Mouse (Mus musculus): ENCODE data around the gene Lipt2. TPM values are rescaled to one million over a fixed set of nuclear protein-coding genes. Genes with fewer than 3 reads are reported as not detected.

Lipt2 gene
- polyA plus RNA-seq, 1 experiment: 5.6 TPM

GRCm38 (mm10) chr7:100170756-100171155 lies 11.7 kb downstream of the Lipt2 start:
- Histone ChIP-seq H3K27me3 (ENCODE audit: control insufficient read depth, insufficient read depth, insufficient read length) (no peaks in the 10 kb centered on the region), H3K79me2 (ENCODE audit: control insufficient read depth, insufficient read depth) (no peaks in the 10 kb centered on the region), H3K79me3 (ENCODE audit: low read depth) (no peaks in the 10 kb centered on the region), H3ac (ENCODE audit: control insufficient read depth, insufficient read length, low read depth) (no peak overlapping the region), H3K4me3 (ENCODE audit: insufficient read depth, poor library complexity, severe bottlenecking) (no peak overlapping the region), H3K36me3 (ENCODE audit: control insufficient read depth, insufficient read depth) (no peaks in the 10 kb centered on the region)
- TF ChIP-seq FOSL1 (IDR thresholded peaks at IDR 0.05; ENCODE audit: insufficient read depth, low read length, poor library complexity, severe bottlenecking) (no peak), CTCF (IDR thresholded peaks at IDR 0.05; ENCODE audit: control insufficient read depth, insufficient read depth, insufficient read length) (no peak), CEBPB (IDR thresholded peaks at IDR 0.05; ENCODE audit: low read depth) (no peak), USF1 (IDR thresholded peaks at IDR 0.05; ENCODE audit: low read depth) (no peak), MYOG (IDR thresholded peaks at IDR 0.05; ENCODE audit: control insufficient read depth, extremely low read depth, insufficient read length) (no peak)

GRCm38 (mm10) chr7:100176269-100176668 lies 17.2 kb downstream of the Lipt2 start, which contains the start of gene Kcne3:
Gene Kcne3, plus strand, starts transcription at chr7:100176502.
- Histone ChIP-seq H3K79me3 (ENCODE audit: low read depth) (no peaks in the 10 kb centered on the region), H3K27me3 (ENCODE audit: control insufficient read depth, insufficient read depth, insufficient read length) (no peaks in the 10 kb centered on the region), H3ac (ENCODE audit: control insufficient read depth, insufficient read length, low read depth) (no peak within 1 kb of the TSS), H3K36me3 (ENCODE audit: control insufficient read depth, insufficient read depth) (no peaks in the 10 kb centered on the region), H3K4me3 (ENCODE audit: insufficient read depth, poor library complexity, severe bottlenecking) (no peak within 1 kb of the TSS), H3K79me2 (ENCODE audit: control insufficient read depth, insufficient read depth) (no peaks in the 10 kb centered on the region)
- TF ChIP-seq CTCF (IDR thresholded peaks at IDR 0.05; ENCODE audit: control insufficient read depth, insufficient read depth, insufficient read length) (no peak), MYOD1 (IDR thresholded peaks at IDR 0.05; ENCODE audit: control insufficient read depth, insufficient read length, low read depth) (no peak), MYOG (IDR thresholded peaks at IDR 0.05; ENCODE audit: control insufficient read depth, extremely low read depth, insufficient read length) (no peak), MAX (IDR thresholded peaks at IDR 0.05) (no peak), CEBPB (IDR thresholded peaks at IDR 0.05; ENCODE audit: low read depth) (no peak), FOSL1 (IDR thresholded peaks at IDR 0.05; ENCODE audit: insufficient read depth, low read length, poor library complexity, severe bottlenecking) (no peak), USF1 (IDR thresholded peaks at IDR 0.05; ENCODE audit: low read depth) (no peak)

GRCm38 (mm10) chr7:100178016-100178890 lies 19.2 kb downstream of the Lipt2 start:
- no peak overlapping the region for H3K4me3 ChIP-seq (ENCODE audit: insufficient read depth, poor library complexity, severe bottlenecking)
- H3K79me2 ChIP-seq (ENCODE audit: control insufficient read depth, insufficient read depth): no peaks in the 10 kb centered on the region
- H3K79me3 ChIP-seq (ENCODE audit: low read depth): no peaks in the 10 kb centered on the region
- H3ac ChIP-seq (ENCODE audit: control insufficient read depth, insufficient read length, low read depth): no peak overlapping the region
- H3K36me3 ChIP-seq (ENCODE audit: control insufficient read depth, insufficient read depth): no peaks in the 10 kb centered on the region
- TF ChIP-seq MYOD1 (IDR thresholded peaks at IDR 0.05; ENCODE audit: control insufficient read depth, insufficient read length, low read depth) (no peak), FOSL1 (IDR thresholded peaks at IDR 0.05; ENCODE audit: insufficient read depth, low read length, poor library complexity, severe bottlenecking) (no peak), CTCF (IDR thresholded peaks at IDR 0.05; ENCODE audit: control insufficient read depth, insufficient read depth, insufficient read length) (no peak), MYOG (IDR thresholded peaks at IDR 0.05; ENCODE audit: control insufficient read depth, extremely low read depth, insufficient read length) (no peak), USF1 (IDR thresholded peaks at IDR 0.05; ENCODE audit: low read depth) (no peak), MAX (IDR thresholded peaks at IDR 0.05) (no peak), CEBPB (IDR thresholded peaks at IDR 0.05; ENCODE audit: low read depth) (no peak)
- H3K27me3 ChIP-seq (ENCODE audit: control insufficient read depth, insufficient read depth, insufficient read length): no peaks in the 10 kb centered on the region

- Histone ChIP-seq H3K79me2 (ENCODE audit: control insufficient read depth, insufficient read depth) (no peaks in the 10 kb centered on the region), H3K36me3 (ENCODE audit: control insufficient read depth, insufficient read depth) (no peaks in the 10 kb centered on the region), H3K79me3 (ENCODE audit: low read depth) (no peaks in the 10 kb centered on the region), H3K4me3 (ENCODE audit: insufficient read depth, poor library complexity, severe bottlenecking) (no peak overlapping the region), H3ac (ENCODE audit: control insufficient read depth, insufficient read length, low read depth) (no peak overlapping the region), H3K27me3 (ENCODE audit: control insufficient read depth, insufficient read depth, insufficient read length) (no peaks in the 10 kb centered on the region)
- TF ChIP-seq FOSL1 (IDR thresholded peaks at IDR 0.05; ENCODE audit: insufficient read depth, low read length, poor library complexity, severe bottlenecking) (no peak), MYOG (IDR thresholded peaks at IDR 0.05; ENCODE audit: control insufficient read depth, extremely low read depth, insufficient read length) (no peak), MAX (IDR thresholded peaks at IDR 0.05) (no peak), CEBPB (IDR thresholded peaks at IDR 0.05; ENCODE audit: low read depth) (no peak), MYOD1 (IDR thresholded peaks at IDR 0.05; ENCODE audit: control insufficient read depth, insufficient read length, low read depth) (no peak)
Measured at GRCm38 (mm10) chr7:100178891-100179233, 19.8 kb downstream of the Lipt2 start.

- Histone ChIP-seq H3K79me3 (ENCODE audit: low read depth) (no peaks in the 10 kb centered on the region), H3K4me3 (ENCODE audit: insufficient read depth, poor library complexity, severe bottlenecking) (no peak overlapping the region), H3K79me2 (ENCODE audit: control insufficient read depth, insufficient read depth) (no peaks in the 10 kb centered on the region), H3K27me3 (ENCODE audit: control insufficient read depth, insufficient read depth, insufficient read length) (no peaks in the 10 kb centered on the region), H3K36me3 (ENCODE audit: control insufficient read depth, insufficient read depth) (no peaks in the 10 kb centered on the region), H3ac (ENCODE audit: control insufficient read depth, insufficient read length, low read depth) (no peak overlapping the region)
- TF ChIP-seq MYOG (IDR thresholded peaks at IDR 0.05; ENCODE audit: control insufficient read depth, extremely low read depth, insufficient read length) (no peak), CEBPB (IDR thresholded peaks at IDR 0.05; ENCODE audit: low read depth) (no peak), FOSL1 (IDR thresholded peaks at IDR 0.05; ENCODE audit: insufficient read depth, low read length, poor library complexity, severe bottlenecking) (no peak), USF1 (IDR thresholded peaks at IDR 0.05; ENCODE audit: low read depth) (no peak), MYOD1 (IDR thresholded peaks at IDR 0.05; ENCODE audit: control insufficient read depth, insufficient read length, low read depth) (no peak), CTCF (IDR thresholded peaks at IDR 0.05; ENCODE audit: control insufficient read depth, insufficient read depth, insufficient read length) (no peak), MAX (IDR thresholded peaks at IDR 0.05) (no peak)
Measured at GRCm38 (mm10) chr7:100179394-100179793, 20.3 kb downstream of the Lipt2 start.
